In genomic region chr5:57719594-57720185, GRCm38 (mm10) we compare ENCODE assay signal across 7 mouse cellular contexts. TPM values are rescaled to one million over a fixed set of nuclear protein-coding genes. Genes with fewer than 3 reads are reported as not detected.
DNase-seq lines count a peak whose midpoint lies in the region; ATAC-seq lines count a peak whose summit lies in the region.

No protein-coding gene starts in this region.

- WGBS in hindbrain, embryonic 15.5 days, result under 1% methylated on average over 59 of the region's 59 CpGs
- under 1% methylated on average over 59 of the region's 59 CpGs for WGBS in limb, embryonic 10.5 days
- under 1% methylated on average over 59 of the region's 59 CpGs for WGBS in midbrain, embryonic 10.5 days
- under 1% methylated on average over 59 of the region's 59 CpGs for WGBS in stomach, embryonic 16.5 days

- no peak for ATAC-seq in hindbrain, embryonic 15.5 days (ENCODE audit: low FRiP score, low read depth)
- ATAC-seq in stomach, embryonic 16.5 days (ENCODE audit: insufficient read depth, low FRiP score), result no peak

- H3K9ac ChIP-seq in hindbrain, embryonic 15.5 days, result peak overlapping the region; percentile 70
- H3K9ac ChIP-seq in stomach, embryonic 16.5 days (ENCODE audit: low read length), result peak overlapping the region; percentile 78

- H3K9me3 ChIP-seq in hindbrain, embryonic 15.5 days, result no peaks in the 10 kb centered on the region
- no peaks in the 10 kb centered on the region for H3K9me3 ChIP-seq in limb, embryonic 10.5 days (replicated peaks)
- H3K9me3 ChIP-seq in midbrain, embryonic 10.5 days (replicated peaks), result no peaks in the 10 kb centered on the region
- H3K9me3 ChIP-seq in stomach, embryonic 16.5 days (replicated peaks; ENCODE audit: control insufficient read depth, low read length), result no peaks in the 10 kb centered on the region

- no peaks in the 10 kb centered on the region for H3K27me3 ChIP-seq in hindbrain, embryonic 15.5 days
- peaks cover 31% of the 10 kb centered on the region for H3K27me3 ChIP-seq in limb, embryonic 10.5 days (ENCODE audit: low read depth, poor library complexity, severe bottlenecking)
- peaks cover 44% of the 10 kb centered on the region for H3K27me3 ChIP-seq in midbrain, embryonic 10.5 days (ENCODE audit: low read depth, poor library complexity, severe bottlenecking)
- H3K27me3 ChIP-seq in stomach, embryonic 16.5 days (ENCODE audit: control insufficient read depth, insufficient read depth, low read length), result peaks cover 7% of the 10 kb centered on the region; the same call in 1 of the 2 replicates

- H3K36me3 ChIP-seq in hindbrain, embryonic 15.5 days, result no peaks in the 10 kb centered on the region
- H3K36me3 ChIP-seq in limb, embryonic 10.5 days, result no peaks in the 10 kb centered on the region
- no peaks in the 10 kb centered on the region for H3K36me3 ChIP-seq in midbrain, embryonic 10.5 days
- H3K36me3 ChIP-seq in stomach, embryonic 16.5 days (ENCODE audit: control insufficient read depth, insufficient read depth, low read length), result no peaks in the 10 kb centered on the region

- DNase-seq in R1 (ENCODE audit: low read depth, low spot score), result peak; percentile 22
- peak; percentile 17 to 24 for DNase-seq in frontal cortex, postnatal 25 days (ENCODE audit: low spot score in 2 of 2)
- DNase-seq in limb, embryonic 10.5 days (ENCODE audit: low spot score), result peak; percentile 79
- DNase-seq in midbrain, embryonic 10.5 days (ENCODE audit: low spot score), result no peak

- peak overlapping the region; percentile 59 for H3K4me3 ChIP-seq in brown adipose tissue, adult 24 weeks (ENCODE audit: insufficient read depth, low read depth, low read length)
- peak overlapping the region; percentile 59 for H3K4me3 ChIP-seq in hindbrain, embryonic 15.5 days
- peak overlapping the region; percentile 62 for H3K4me3 ChIP-seq in limb, embryonic 10.5 days
- peak overlapping the region; percentile 72 for H3K4me3 ChIP-seq in midbrain, embryonic 10.5 days
- peak overlapping the region; percentile 75 for H3K4me3 ChIP-seq in stomach, embryonic 16.5 days (replicated peaks; ENCODE audit: low read length)

- peak overlapping the region; percentile 89 for H3K4me2 ChIP-seq in hindbrain, embryonic 15.5 days
- H3K4me2 ChIP-seq in stomach, embryonic 16.5 days (ENCODE audit: low read depth, low read length), result peak overlapping the region; percentile 92

- H3K4me1 ChIP-seq in brown adipose tissue, adult 24 weeks (ENCODE audit: control insufficient read depth, insufficient read depth, insufficient read length, low read length), result no peaks in the 10 kb centered on the region
- peaks cover 16% of the 10 kb centered on the region for H3K4me1 ChIP-seq in hindbrain, embryonic 15.5 days (replicated peaks)
- peaks cover 44% of the 10 kb centered on the region for H3K4me1 ChIP-seq in limb, embryonic 10.5 days
- H3K4me1 ChIP-seq in midbrain, embryonic 10.5 days, result peaks cover 44% of the 10 kb centered on the region
- H3K4me1 ChIP-seq in stomach, embryonic 16.5 days (ENCODE audit: control insufficient read depth, insufficient read depth, low read length), result peaks cover 22% of the 10 kb centered on the region

- no peak overlapping the region for H3K27ac ChIP-seq in brown adipose tissue, adult 24 weeks (replicated peaks; ENCODE audit: low read depth, low read length)
- peak overlapping the region; percentile 91 for H3K27ac ChIP-seq in hindbrain, embryonic 15.5 days (replicated peaks)
- peak overlapping the region; percentile 90 for H3K27ac ChIP-seq in limb, embryonic 10.5 days
- peak overlapping the region; percentile 89; the same call in 1 of the 2 replicates for H3K27ac ChIP-seq in midbrain, embryonic 10.5 days (replicated peaks)
- H3K27ac ChIP-seq in stomach, embryonic 16.5 days (ENCODE audit: low read length), result no peak overlapping the region; the same call in 1 of the 2 replicates

RNA-seq across cellular contexts. Expression of gene Pcdh7, which starts 1.9 kb away (rescaled TPM):
- polyA plus RNA-seq in brown adipose tissue, adult 24 weeks (2012; ENCODE audit: insufficient read depth, insufficient read length, missing spikeins), result 1.2 and 1.7 TPM in 2 replicates
- 24.6 and 25.7 TPM in 2 replicates for polyA plus RNA-seq in hindbrain, embryonic 15.5 days (2015; fragmentation: Nextera tagmentation; extraction: Ambion mirVana)
- 5.5 and 6.0 TPM in 2 replicates for polyA plus RNA-seq in limb, embryonic 10.5 days (2016; fragmentation: Nextera tagmentation; extraction: Ambion mirVana)
- polyA plus RNA-seq in midbrain, embryonic 10.5 days (2016; fragmentation: Nextera tagmentation; extraction: Ambion mirVana), result 4.0 and 4.9 TPM in 2 replicates
- 8.4 and 9.1 TPM in 2 replicates for polyA plus RNA-seq in stomach, embryonic 16.5 days (2015; fragmentation: Nextera tagmentation; extraction: Ambion mirVana)

Comparison
In these comparisons a context has a peak if more than half of its experiments do, and no peak if none do; other contexts are left out.
1. H3K27ac ChIP-seq: peak in hindbrain, embryonic 15.5 days (single experiment), limb, embryonic 10.5 days (single experiment) and midbrain, embryonic 10.5 days (single experiment); none in brown adipose tissue, adult 24 weeks (single experiment) and stomach, embryonic 16.5 days (single experiment).
2. Peak in every context shown above with its lines, with median percentiles within 50 percentile points of each other: H3K4me3 ChIP-seq.